Mouse (Mus musculus) macrophage (primary cell): Measurements from ENCODE around the gene Cyp2t4. TPM values are rescaled to one million over a fixed set of nuclear protein-coding genes. Genes with fewer than 3 reads are reported as not detected.
A peak's percentile ranks its signal among the peaks of the same experiment; 100 is the strongest.

Experiments
- H3K27ac ChIP-seq: fragments of 350-480 bp; formaldehyde crosslinking; 2 replicates; pipeline ENCODE4 v1.9.0; 2021
- H3K36me3 ChIP-seq: fragments of 350-480 bp; formaldehyde crosslinking; 2 replicates; pipeline ENCODE4 v1.9.0; 2021; ENCODE audit errors: inconsistent target
- H3K4me3 ChIP-seq: fragments of 350-480 bp; formaldehyde crosslinking; 2 replicates; pipeline ENCODE4 v1.9.0; 2021; ENCODE audit errors: inconsistent target
- H3K79me2 ChIP-seq: fragments of 350-480 bp; formaldehyde crosslinking; 2 replicates; pipeline ENCODE4 v1.9.0; 2021; ENCODE audit errors: inconsistent target
- WGBS: methylation state at CpG from one replicate; pipeline ENCODE4 v1.1.7; 2026; ENCODE audit warnings: inconsistent platforms; ENCODE audit not compliant: missing documents; 5-methylcytosine and 5-hydroxymethylcytosine counted together
- polyA plus RNA-seq: library from polyadenylated mRNA; stranded (reverse); fragments of 250-400 nt; gene quantifications from 3 replicates; pipeline ENCODE4 v1.2.4, GENCODE M21; 2018; ENCODE audit warnings: inconsistent platforms

Gene Cyp2t4
- polyA plus RNA-seq, 1 experiment from 2014 or later = not detected

GRCm38 (mm10) chr7:27182498-27182897, 29.0 kb downstream of the Cyp2t4 start:
- peaks cover 25% of the 10 kb centered on the region; the same call in 1 of the 2 replicates for H3K36me3 ChIP-seq
- 81% methylated on average over 1 of the region's 1 CpGs for WGBS

DNA sequence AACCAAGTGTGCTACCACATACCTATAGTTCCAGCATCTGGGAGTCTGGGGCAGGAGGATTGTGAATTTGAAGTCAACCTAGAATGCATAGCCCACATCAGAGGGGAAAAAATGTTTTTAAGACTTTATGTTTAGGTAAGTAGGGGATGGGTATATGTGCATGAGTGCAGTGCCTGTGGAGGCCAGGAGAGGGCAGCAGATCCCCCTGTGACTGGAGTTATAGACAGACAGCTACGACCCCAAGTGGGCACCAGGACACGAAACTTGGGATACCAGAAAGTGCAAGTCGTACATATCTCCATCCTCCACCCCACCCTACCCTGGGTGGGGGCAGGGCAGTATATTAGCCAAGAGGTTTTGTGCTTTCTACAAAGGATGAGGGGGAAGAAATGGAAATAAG, 31.4 kb downstream of the Cyp2t4 start:
- 65% methylated on average over 3 of the region's 3 CpGs for WGBS
- no peak overlapping the region for H3K27ac ChIP-seq
- H3K4me3 ChIP-seq = no peak overlapping the region
- H3K79me2 ChIP-seq = peaks cover 11% of the 10 kb centered on the region; the same call in 1 of the 2 replicates
- peaks cover 47% of the 10 kb centered on the region for H3K36me3 ChIP-seq

More at GRCm38 (mm10) chr7:27182498-27182897, 29.0 kb downstream of the Cyp2t4 start:
- no peak overlapping the region for H3K27ac ChIP-seq
- peaks cover 6% of the 10 kb centered on the region; the same call in 1 of the 2 replicates for H3K79me2 ChIP-seq
- H3K4me3 ChIP-seq = no peak overlapping the region

DNA sequence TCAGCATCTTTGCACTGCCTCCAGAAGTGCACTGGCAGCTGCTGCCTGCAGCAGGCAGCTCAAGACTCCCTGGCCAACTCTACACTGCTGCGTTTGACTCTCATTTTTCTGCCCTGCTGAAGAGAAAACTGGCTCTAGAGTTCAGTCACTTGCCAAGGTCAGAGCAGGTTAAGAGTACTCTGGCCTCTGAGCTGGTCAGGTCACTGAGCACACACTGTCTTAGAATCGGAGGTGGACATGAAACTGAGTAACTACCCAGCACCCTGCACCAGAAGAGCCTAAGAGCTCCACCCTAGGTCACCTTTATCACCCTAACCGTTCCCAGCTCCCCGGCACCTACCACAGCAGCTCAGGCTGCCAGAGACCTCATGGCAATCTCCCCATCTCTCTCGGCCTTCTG, 32.5 kb downstream of the Cyp2t4 start:
- 91% methylated on average over 5 of the region's 5 CpGs for WGBS
- Histone ChIP-seq H3K27ac (no peak overlapping the region), H3K36me3 (peaks cover 58% of the 10 kb centered on the region), H3K79me2 (peaks cover 21% of the 10 kb centered on the region), H3K4me3 (no peak overlapping the region)

GRCm38 (mm10) chr7:27189271-27189931, 35.9 kb downstream of the Cyp2t4 start:
- H3K79me2 ChIP-seq = peaks cover 55% of the 10 kb centered on the region
- no peak overlapping the region for H3K27ac ChIP-seq
- 94% methylated on average over 10 of the region's 10 CpGs for WGBS
- peaks cover 88% of the 10 kb centered on the region for H3K36me3 ChIP-seq
- H3K4me3 ChIP-seq = no peak overlapping the region

DNA sequence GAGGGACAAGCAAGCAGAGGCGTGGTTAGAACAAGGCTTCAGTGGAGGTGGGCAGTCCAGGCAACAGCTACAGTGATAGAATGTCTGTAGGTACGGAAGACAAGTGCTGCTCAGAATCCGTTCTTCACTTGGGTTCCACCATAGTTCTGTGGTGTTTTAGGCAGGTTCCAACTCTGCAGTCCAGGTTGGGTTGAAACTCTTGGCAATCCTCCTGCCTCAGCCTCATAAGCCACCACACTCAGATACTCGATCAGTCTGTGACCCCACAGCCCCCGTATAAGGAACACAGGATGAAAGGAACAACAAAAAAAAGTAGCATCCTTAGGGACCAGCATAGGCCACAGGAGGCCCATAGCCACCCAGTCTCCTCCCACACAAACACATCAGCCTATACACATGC, 38.9 kb downstream of the Cyp2t4 start:
- H3K79me2 ChIP-seq = peaks cover 67% of the 10 kb centered on the region
- no peak overlapping the region for H3K4me3 ChIP-seq
- peaks cover 63% of the 10 kb centered on the region for H3K36me3 ChIP-seq
- no peak overlapping the region for H3K27ac ChIP-seq
- WGBS = 96% methylated on average over 5 of the region's 5 CpGs

DNA sequence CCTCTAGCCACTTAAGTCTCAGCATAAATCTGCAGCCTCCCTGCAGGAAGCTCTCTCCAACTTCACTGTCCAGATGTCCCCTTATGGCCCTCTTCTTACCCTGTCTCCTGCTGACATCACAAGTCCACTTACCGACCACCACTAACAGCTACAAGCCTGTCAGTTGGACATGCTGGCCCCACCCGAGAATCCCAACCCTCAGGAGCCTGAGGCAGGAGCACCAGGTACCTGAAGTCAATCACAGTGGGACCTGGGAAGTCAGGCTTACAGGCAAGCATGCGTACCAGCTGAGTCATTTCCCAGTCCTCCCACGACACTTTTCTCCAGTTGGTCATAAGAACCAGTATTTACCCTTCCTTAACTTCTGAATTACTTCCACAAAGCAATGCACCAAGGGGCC, 40.2 kb downstream of the Cyp2t4 start:
- WGBS = 76% methylated on average over 4 of the region's 4 CpGs
- Histone ChIP-seq H3K79me2 (peaks cover 67% of the 10 kb centered on the region), H3K4me3 (no peak overlapping the region), H3K36me3 (peaks cover 52% of the 10 kb centered on the region), H3K27ac (no peak overlapping the region)

GRCm38 (mm10) chr7:27195681-27196611, 42.4 kb downstream of the Cyp2t4 start, which contains the start of the genes BC024978 and Snrpa:
Gene BC024978 (plus strand): TSS chr7:27195781.
Gene Snrpa (minus strand): TSS chr7:27196271.
- peak within 1 kb of the TSS; percentile 96 for H3K27ac ChIP-seq
- H3K36me3 ChIP-seq = peaks cover 30% of the 10 kb centered on the region
- H3K4me3 ChIP-seq = peak within 1 kb of the TSS; percentile 54
- H3K79me2 ChIP-seq = peaks cover 47% of the 10 kb centered on the region
- under 1% methylated on average over 64 of the region's 64 CpGs for WGBS

DNA sequence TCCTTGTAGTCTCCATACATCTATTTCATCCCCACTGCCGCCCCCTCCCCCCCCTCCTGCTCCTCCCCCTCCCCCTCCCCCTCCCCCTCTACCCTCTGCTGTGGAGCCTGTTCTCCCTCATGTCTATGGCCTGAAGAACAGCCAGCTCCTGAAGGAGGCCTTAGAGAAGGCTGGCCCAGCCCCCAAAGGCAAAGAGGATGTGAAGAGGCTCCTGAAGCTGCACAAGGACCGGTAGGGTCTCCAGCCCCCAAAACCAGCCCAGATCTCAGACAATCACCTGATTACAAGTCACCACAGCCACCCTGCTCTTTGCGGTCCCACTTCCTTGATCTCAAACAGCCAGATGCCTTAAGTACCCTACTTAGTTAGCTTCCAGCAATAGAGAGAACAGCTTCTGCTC, 43.6 kb downstream of the Cyp2t4 start:
- Histone ChIP-seq H3K79me2 (peaks cover 35% of the 10 kb centered on the region), H3K36me3 (peaks cover 19% of the 10 kb centered on the region), H3K4me3 (no peak overlapping the region), H3K27ac (peak overlapping the region; percentile 96)
- WGBS = 95% methylated on average over 2 of the region's 3 CpGs

DNA sequence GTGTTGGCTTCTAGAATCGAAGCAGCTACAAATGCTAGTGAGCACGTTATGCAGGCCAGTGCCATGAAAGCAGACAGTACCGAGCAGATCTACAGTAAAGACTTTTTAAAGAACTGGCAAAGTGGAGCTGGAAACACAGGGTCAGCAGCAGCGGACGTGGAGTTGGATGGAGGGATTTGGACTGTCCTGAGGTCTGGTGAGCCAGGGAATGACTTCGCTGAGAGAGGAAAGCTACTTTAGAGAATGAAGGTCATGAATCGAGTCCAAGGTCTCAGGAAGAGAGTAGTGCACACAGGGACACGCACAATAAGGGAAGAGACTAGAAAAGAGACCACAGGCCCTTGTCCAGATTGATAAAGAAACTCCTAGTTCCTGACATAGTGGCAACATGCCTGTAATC, 44.1 kb downstream of the Cyp2t4 start:
- 94% methylated on average over 8 of the region's 8 CpGs for WGBS
- no peak overlapping the region for H3K4me3 ChIP-seq
- H3K36me3 ChIP-seq = peaks cover 14% of the 10 kb centered on the region
- H3K79me2 ChIP-seq = peaks cover 30% of the 10 kb centered on the region
- H3K27ac ChIP-seq = peak overlapping the region; percentile 96

GRCm38 (mm10) chr7:27198355-27198754, 44.8 kb downstream of the Cyp2t4 start:
- Histone ChIP-seq H3K27ac (peak overlapping the region; percentile 96), H3K4me3 (no peak overlapping the region), H3K36me3 (peaks cover 13% of the 10 kb centered on the region), H3K79me2 (peaks cover 23% of the 10 kb centered on the region)

DNA sequence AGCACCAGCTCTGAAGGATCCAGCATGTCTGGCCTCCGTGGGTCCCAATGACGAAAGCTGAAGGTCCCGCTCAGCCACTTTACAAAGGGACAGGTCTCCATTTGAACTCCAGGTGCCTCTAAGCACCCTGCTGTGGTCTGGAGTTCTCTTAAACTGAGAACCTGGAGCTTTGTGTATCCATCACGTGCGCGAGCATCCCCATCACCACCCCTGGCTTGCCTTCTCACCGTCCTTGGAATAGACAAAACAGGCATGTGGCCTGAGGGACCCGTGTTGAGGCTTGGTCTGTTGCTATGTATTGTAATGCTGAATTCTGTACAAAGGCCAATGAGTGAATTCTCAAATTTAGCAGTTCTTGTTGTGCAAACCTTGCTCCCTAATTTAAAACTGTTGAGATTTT, 45.3 kb downstream of the Cyp2t4 start:
- Histone ChIP-seq H3K27ac (peak overlapping the region; percentile 96), H3K79me2 (peaks cover 19% of the 10 kb centered on the region), H3K36me3 (peaks cover 13% of the 10 kb centered on the region; the same call in 1 of the 2 replicates), H3K4me3 (no peak overlapping the region)
- WGBS = 93% methylated on average over 8 of the region's 8 CpGs

- H3K27ac ChIP-seq = no peak overlapping the region
- WGBS = 95% methylated on average over 8 of the region's 8 CpGs
- no peak overlapping the region for H3K4me3 ChIP-seq
- H3K36me3 ChIP-seq = peaks cover 26% of the 10 kb centered on the region; the same call in 1 of the 2 replicates
- H3K79me2 ChIP-seq = no peaks in the 10 kb centered on the region
Measured at GRCm38 (mm10) chr7:27203730-27204449, 50.4 kb downstream of the Cyp2t4 start.
